Mouse (Mus musculus) gastrocnemius, postnatal 25 days (tissue): ENCODE data around the gene Atp8a1. TPM values are rescaled to one million over a fixed set of nuclear protein-coding genes. Genes with fewer than 3 reads are reported as not detected.

Source experiments
- DNase-seq: peaks from one replicate; pipeline ENCODE4 v3.0.0; 2022
- total RNA-seq, 2 experiments: library from RNA; stranded (reverse); gene quantifications; 1 replicate in 1 of 2; 2 replicates in 1 of 2; pipeline ENCODE4 v1.2.3; 2021

Gene Atp8a1
- total RNA-seq, 2 experiments from 2014 or later, result 39.3 to 44.9 TPM

- DNase-seq, result no peak
Observed at GRCm38 (mm10) chr5:67629861-67630260, 217.4 kb downstream of the Atp8a1 start.

DNA sequence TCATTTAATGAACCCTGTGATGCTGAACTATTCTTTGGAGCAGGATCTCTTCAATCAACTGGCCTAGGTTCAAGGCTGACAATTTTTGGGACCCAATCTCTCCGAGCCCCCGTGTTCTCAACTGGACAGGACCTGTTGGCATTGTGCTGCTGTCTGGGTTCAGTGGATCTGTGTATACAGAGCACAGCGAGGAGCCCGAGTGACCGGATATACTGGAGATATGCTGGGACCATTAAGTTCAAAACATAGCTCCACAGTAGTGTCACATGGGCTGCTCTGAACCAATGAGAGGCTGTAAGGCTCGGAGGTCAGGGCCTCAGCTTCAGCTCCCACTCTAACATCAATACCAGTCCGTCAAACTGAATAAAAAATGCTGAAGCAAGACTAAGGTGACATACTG, 217.8 kb downstream of the Atp8a1 start:
- no peak for DNase-seq

DNA sequence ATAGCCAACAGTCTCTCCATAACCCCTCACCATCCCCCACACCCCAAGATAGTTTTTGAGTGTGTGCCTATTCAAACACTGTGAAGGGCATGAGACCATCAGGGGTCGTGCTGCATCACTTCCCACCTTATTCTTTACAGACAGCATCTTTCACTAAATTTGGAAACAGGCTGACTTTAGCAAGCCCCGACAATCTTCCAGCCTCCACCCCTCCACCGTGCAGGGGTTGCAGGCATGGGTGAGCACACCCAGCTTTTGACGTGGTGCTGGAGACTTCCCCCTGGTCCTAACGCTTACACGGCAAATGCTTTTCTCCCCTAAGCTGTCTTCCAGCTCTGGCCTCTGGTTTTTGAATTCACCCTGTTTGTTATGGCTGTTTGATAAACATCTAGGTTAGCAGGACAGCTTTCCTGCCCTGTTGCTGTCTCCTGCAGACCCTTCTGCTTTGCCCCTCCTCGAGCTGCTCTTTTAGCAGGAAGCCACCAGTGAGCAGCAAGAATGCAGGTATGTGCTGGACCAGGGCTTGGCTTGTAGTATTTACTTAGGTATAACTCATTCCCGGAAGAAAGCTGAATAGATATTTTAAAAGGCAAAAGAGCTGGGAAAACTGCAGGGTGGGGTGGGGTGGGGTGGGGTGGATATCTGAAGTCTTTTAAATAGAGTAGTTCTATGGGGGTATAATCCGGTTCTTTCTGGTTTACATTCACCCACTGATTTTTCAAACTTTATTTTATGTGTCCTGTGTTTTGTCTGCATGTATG, 218.9 kb downstream of the Atp8a1 start:
- DNase-seq, result no peak

- DNase-seq, result no peak
Observed at GRCm38 (mm10) chr5:67621230-67621629, 226.0 kb downstream of the Atp8a1 start.

DNA sequence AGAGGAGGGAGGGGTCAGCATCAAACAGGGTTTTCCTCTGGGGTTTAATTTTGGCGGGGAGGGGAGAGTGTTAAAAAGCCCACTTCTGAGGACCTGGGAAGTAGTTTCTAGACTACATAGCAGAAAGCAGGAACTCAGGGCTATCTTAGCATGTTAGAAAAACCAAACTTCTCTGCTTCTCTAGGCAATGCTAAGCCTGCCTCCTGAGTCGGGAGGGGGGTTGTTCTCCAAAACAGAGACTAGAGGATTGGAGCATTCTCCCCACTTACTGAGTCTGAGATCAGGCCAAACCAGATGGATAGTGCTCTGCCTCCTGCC, 237.8 kb downstream of the Atp8a1 start:
- DNase-seq, result no peak

GRCm38 (mm10) chr5:67608674-67609519, 238.3 kb downstream of the Atp8a1 start:
- no peak for DNase-seq

DNA sequence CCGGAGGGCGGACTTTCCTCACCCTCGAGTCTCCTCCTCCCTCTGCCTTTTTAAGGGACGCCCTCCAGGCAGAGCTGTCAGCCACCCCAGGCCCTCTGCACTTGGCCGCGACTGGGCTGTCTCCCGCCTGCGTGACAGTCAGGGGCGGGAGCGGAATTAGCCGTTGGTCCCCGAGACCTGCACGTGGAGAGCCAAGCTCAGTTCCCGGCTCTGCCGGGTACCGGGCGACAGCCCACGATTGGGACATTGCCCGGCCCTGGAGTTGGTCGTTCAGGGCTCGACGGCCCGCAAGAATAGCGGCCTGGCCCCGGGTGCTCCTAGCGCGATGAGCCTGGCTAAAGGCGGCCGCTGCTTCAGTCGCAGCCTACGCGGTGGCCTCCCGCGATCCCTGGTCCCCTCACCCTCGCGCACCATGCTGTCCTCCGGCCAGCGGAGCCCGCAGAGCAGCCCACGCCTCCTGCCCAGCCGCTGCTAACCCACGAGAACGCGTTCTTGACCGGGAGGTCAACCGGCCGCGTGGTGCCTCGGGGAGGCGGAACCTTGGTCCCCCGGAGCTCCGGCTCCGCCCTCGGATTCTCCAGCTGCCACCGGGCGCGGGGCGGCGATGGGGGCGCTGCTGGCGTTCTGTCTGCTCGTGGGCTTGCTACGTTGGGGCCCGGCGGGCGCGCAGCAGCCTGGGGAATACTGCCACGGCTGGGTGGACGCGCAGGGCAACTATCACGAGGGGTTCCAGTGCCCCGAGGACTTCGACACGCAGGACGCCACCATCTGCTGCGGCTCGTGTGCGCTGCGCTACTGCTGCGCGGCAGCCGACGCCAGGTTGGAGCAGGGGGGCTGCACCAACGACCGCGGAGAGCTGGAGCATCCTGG, 239.2 kb downstream of the Atp8a1 start, which contains the start of gene Shisa3:
TSS of gene Shisa3 (plus strand) at position 79 of the 870 bp plus-strand sequence.
- DNase-seq, result peak; percentile 28

DNA sequence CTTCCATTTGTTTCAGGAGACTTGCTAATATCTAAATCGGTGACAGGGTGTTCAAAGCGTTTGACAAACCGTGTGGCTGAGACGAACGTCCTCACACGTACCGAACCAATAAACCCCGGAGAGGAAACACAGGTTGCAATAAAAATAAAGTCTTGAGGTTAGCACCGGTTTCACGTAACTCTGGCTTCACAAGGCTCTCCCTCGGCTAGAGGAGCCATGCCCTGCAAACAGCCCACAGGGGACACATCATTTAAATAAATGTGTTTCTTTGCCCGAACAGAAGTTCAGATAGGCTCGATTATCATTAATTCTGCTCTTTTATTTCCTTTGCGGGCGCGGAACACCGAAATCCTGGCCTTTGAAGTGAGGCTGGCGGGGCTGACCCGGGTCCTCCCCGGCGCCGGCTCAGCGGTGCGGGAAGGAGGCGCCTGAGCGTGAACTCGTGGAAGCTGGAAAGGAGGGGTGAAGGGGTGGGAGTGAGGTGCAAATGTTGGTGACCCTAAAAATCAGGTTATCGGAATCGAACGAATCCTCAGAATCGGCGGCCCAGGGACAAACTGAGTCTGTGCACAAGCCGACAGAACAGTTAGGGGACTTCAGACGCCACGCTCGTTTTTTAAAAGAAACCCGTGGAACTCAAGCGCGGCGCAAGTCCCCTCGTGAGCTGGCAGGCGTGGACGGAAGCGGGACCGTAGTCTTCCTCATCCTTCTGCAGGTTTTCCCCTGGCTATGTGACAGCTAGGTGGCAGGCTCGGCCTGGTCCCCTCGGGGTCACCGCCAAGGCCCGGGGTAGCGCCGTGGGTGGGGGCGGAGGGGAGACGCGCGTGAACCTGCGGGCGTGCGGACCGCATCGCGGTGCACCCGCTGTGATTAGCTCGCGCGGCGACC, 240.1 kb downstream of the Atp8a1 start:
- peak; percentile 15 for DNase-seq

DNA sequence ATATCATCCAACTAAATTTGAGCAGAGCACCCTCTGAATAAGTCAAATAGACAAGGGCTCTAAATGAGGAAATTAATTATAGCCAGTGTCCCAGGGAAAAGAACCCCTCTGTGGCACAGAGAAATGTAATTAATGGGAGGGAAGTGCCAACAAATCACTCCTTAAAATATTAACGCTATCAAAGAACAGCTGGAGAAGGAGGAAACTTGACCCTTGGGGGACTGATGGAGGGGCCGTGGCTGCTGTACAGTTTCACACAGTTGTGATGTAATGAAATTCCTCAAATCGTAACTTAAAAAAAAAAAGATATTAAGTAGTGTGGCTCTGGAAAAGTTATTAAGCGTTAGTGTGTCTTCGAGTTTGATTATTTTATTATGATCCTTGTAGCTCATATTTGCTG, 241.3 kb downstream of the Atp8a1 start:
- DNase-seq, result no peak

DNA sequence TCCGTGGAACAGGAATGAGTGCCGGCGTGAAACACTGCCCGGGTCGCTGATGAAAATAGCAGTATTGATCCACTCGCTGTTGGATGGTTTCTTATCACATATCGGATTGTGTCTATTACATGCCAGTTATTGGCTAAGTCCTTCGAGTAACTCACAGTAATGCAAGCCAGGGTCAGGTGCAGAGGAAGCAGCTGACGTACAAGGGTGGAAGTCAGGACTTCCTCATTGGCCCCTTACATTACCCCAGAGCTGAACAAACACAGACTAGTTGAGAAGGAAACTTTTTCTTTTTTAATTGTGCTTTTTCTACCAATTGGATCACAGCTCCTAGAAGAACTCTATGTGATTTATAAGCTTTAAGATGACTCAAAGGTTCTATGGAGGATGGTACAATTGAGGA, 247.3 kb downstream of the Atp8a1 start:
- DNase-seq, result no peak

GRCm38 (mm10) chr5:67595629-67596028, 251.6 kb downstream of the Atp8a1 start:
- no peak for DNase-seq

- no peak for DNase-seq
Observed at GRCm38 (mm10) chr5:67595070-67595469, 252.2 kb downstream of the Atp8a1 start.

DNA sequence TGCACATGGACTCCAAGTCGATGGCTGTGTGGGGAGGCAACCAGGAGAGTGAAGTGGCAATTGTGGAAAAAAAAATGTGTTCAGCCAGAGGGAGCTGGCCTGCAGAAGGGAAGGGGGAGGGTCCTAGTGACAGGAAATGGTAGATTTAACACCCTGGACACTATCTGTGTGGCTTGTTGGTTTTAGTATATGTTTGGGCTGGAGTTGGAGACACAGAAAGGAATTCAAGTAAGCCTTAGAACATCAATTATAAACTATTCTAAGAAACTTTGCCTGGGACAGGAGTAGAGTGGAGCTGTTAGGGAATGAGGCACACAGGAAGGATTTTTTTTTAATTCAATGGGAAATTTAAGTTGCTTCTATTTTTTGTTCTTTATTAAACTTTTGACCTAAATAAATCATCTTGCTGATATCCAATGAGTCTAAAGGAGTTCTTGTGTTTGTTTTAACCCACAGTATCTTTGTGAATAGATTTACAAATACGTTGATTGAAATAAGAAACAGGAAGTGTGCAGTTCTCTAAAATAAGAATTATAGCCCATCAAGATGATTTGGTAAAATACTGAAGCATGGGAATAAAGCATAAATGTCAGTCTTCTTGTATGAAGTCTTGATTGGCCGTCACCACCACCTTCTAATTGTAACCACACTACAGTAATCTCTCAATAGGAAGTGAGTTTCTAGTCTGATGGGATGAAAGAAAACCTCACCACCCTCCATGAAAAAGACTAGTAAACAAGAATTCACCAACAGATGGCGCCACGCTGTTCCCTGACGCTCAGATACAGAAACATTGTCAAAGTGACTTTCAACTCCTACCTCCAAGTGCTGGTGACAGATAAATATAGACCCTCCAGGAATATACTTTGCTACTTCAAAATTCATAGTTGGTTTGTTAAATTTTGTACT, 267.3 kb downstream of the Atp8a1 start:
- DNase-seq, result no peak

- no peak for DNase-seq
Observed at GRCm38 (mm10) chr5:67575705-67576104, 271.5 kb downstream of the Atp8a1 start.

GRCm38 (mm10) chr5:67574039-67574438, 273.2 kb downstream of the Atp8a1 start:
- no peak for DNase-seq

GRCm38 (mm10) chr5:67572552-67573155, 274.6 kb downstream of the Atp8a1 start:
- DNase-seq, result no peak
